Mouse (Mus musculus): ENCODE data around the gene Serpina3g. TPM values are rescaled to one million over a fixed set of nuclear protein-coding genes. Genes with fewer than 3 reads are reported as not detected.
"Not testable (repeated sequence)": the region's sequence is repeated elsewhere in the genome, so short reads cannot be mapped to it uniquely, and the experiment has no call there.

Serpina3g gene
- 10 to 100 TPM; 10.4 to 20.9 TPM for total RNA-seq (2021)
- long read RNA-seq, experiment 1, partial matches to known transcripts: 4 of 7 reads
- long read RNA-seq, experiment 1, other reads (novel, unspliced or antisense): 3 of 7 reads
- long read RNA-seq, experiment 2, partial matches to known transcripts: 1 of 7 reads
- long read RNA-seq, experiment 2, other reads (novel, unspliced or antisense): 5 of 7 reads

GRCm38 (mm10) chr12:104235915-104236314 is at the start of gene Serpina3g:
Serpina3g (plus strand) TSS chr12:104236245.
- DNase-seq (ENCODE audit: low spot score in 2 of 2): no peak

- no peak for DNase-seq (ENCODE audit: low spot score in 2 of 2)
Measured at GRCm38 (mm10) chr12:104189246-104189645, 46.8 kb upstream of the Serpina3g start.

- DNase-seq (ENCODE audit: low spot score in 2 of 2): no peak
Measured at GRCm38 (mm10) chr12:104190852-104191251, 45.2 kb upstream of the Serpina3g start.

- no peak for DNase-seq (ENCODE audit: low spot score in 2 of 2)
Measured at GRCm38 (mm10) chr12:104209149-104209548, 26.9 kb upstream of the Serpina3g start.

GRCm38 (mm10) chr12:104209802-104210201 is 26.2 kb upstream of the Serpina3g start:
- no peak for DNase-seq (ENCODE audit: low spot score in 2 of 2)

- DNase-seq (ENCODE audit: low spot score in 2 of 2): no peak
Measured at GRCm38 (mm10) chr12:104213689-104214444, 22.2 kb upstream of the Serpina3g start.

- DNase-seq (ENCODE audit: low spot score in 2 of 2): no peak
Measured at GRCm38 (mm10) chr12:104214445-104214753, 21.6 kb upstream of the Serpina3g start, which contains the start of gene Serpina3f. Serpina3f (plus strand) TSS chr12:104214544.

- DNase-seq (ENCODE audit: low spot score in 2 of 2): no peak
Measured at GRCm38 (mm10) chr12:104215249-104215648, 20.8 kb upstream of the Serpina3g start.

GRCm38 (mm10) chr12:104221616-104222015 is 14.4 kb upstream of the Serpina3g start:
- no peak for DNase-seq (ENCODE audit: low spot score in 2 of 2)

GRCm38 (mm10) chr12:104223690-104224089 is 12.4 kb upstream of the Serpina3g start:
- no peak for DNase-seq (ENCODE audit: low spot score in 2 of 2)

- DNase-seq (ENCODE audit: low spot score in 2 of 2): no peak
Measured at GRCm38 (mm10) chr12:104224598-104225300, 11.3 kb upstream of the Serpina3g start.

- DNase-seq (ENCODE audit: low spot score in 2 of 2): no peak
Measured at GRCm38 (mm10) chr12:104230762-104231161, 5.3 kb upstream of the Serpina3g start.

- not testable (repeated sequence) for DNase-seq (ENCODE audit: low spot score in 2 of 2)
Measured at GRCm38 (mm10) chr12:104238048-104238447, 2.0 kb downstream of the Serpina3g start.

GRCm38 (mm10) chr12:104243307-104243706 is 7.3 kb downstream of the Serpina3g start:
- DNase-seq (ENCODE audit: low spot score in 2 of 2): no peak

GRCm38 (mm10) chr12:104245092-104245491 is 9.0 kb downstream of the Serpina3g start:
- no peak for DNase-seq (ENCODE audit: low spot score in 2 of 2)

GRCm38 (mm10) chr12:104245595-104245994 is 9.6 kb downstream of the Serpina3g start:
- DNase-seq (ENCODE audit: low spot score in 2 of 2): no peak

- no peak for DNase-seq (ENCODE audit: low spot score in 2 of 2)
Measured at GRCm38 (mm10) chr12:104247553-104248002, 11.5 kb downstream of the Serpina3g start.

- DNase-seq (ENCODE audit: low spot score in 2 of 2): no peak
Measured at GRCm38 (mm10) chr12:104248231-104248630, 12.2 kb downstream of the Serpina3g start.

- DNase-seq (ENCODE audit: low spot score in 2 of 2): no peak
Measured at GRCm38 (mm10) chr12:104261041-104261440, 25.0 kb downstream of the Serpina3g start.

- no peak for DNase-seq (ENCODE audit: low spot score in 2 of 2)
Measured at GRCm38 (mm10) chr12:104262863-104263262, 26.8 kb downstream of the Serpina3g start, which contains the start of gene Serpina3i. Serpina3i (plus strand) TSS chr12:104263122.

- no peak for DNase-seq (ENCODE audit: low spot score in 2 of 2)
Measured at GRCm38 (mm10) chr12:104266374-104266773, 30.3 kb downstream of the Serpina3g start.
